Comparison of ENCODE assay signal across 8 mouse cellular contexts in genomic region chr3:100440009-100440408, GRCm38 (mm10). TPM values are rescaled to one million over a fixed set of nuclear protein-coding genes. Genes with fewer than 3 reads are reported as not detected.
DNase-seq lines count a peak whose midpoint lies in the region; ATAC-seq and TF ChIP-seq lines count a peak whose summit lies in the region.

No protein-coding gene starts in this region.

- no peak overlapping the region for H3K4me3 ChIP-seq in hindbrain, embryonic 12.5 days
- no peak overlapping the region for H3K4me3 ChIP-seq in hindbrain, embryonic 10.5 days
- no peak overlapping the region for H3K4me3 ChIP-seq in CH12.LX (replicated peaks in 1 of 3; ENCODE audit: low read depth in 2 of 3, low read length in 2 of 3, poor library complexity in 1 of 3)
- no peak overlapping the region for H3K4me3 ChIP-seq in bone marrow macrophage, adult 2 months (ENCODE audit: insufficient read depth, low read length)
- H3K4me3 ChIP-seq in lung, postnatal 0 days (ENCODE audit: low read depth, low read length) = no peak overlapping the region

- no peak overlapping the region for H3K9ac ChIP-seq in hindbrain, embryonic 12.5 days
- no peak overlapping the region for H3K9ac ChIP-seq in CH12.LX (ENCODE audit: insufficient read depth, low read depth)
- H3K9ac ChIP-seq in lung, postnatal 0 days (replicated peaks; ENCODE audit: low read depth) = no peak overlapping the region

- no peaks in the 10 kb centered on the region for H3K27me3 ChIP-seq in hindbrain, embryonic 12.5 days
- no peaks in the 10 kb centered on the region for H3K27me3 ChIP-seq in hindbrain, embryonic 10.5 days (ENCODE audit: insufficient read depth, poor library complexity, severe bottlenecking)
- no peaks in the 10 kb centered on the region for H3K27me3 ChIP-seq in CH12.LX (replicated peaks)
- no peaks in the 10 kb centered on the region for H3K27me3 ChIP-seq in lung, postnatal 0 days (replicated peaks; ENCODE audit: insufficient read depth, low read length)

- TF ChIP-seq RAD21 in CH12.LX (IDR thresholded peaks at IDR 0.05; ENCODE audit: low read depth, low read length) = no peak

- H3K9me3 ChIP-seq in hindbrain, embryonic 12.5 days (replicated peaks) = no peaks in the 10 kb centered on the region
- no peaks in the 10 kb centered on the region for H3K9me3 ChIP-seq in hindbrain, embryonic 10.5 days
- peaks cover 4% of the 10 kb centered on the region for H3K9me3 ChIP-seq in CH12.LX (replicated peaks; ENCODE audit: low read length)
- H3K9me3 ChIP-seq in lung, postnatal 0 days (ENCODE audit: low read length) = no peaks in the 10 kb centered on the region

- no peaks in the 10 kb centered on the region for H3K79me2 ChIP-seq in CH12.LX (replicated peaks; ENCODE audit: control insufficient read depth, extremely low read depth, insufficient read depth, poor library complexity, severe bottlenecking)

- dilution Hi-C loops in CH12.LX (cut with MboI; ENCODE audit: extremely low pct_ligation_motif_present, extremely low pct_unique_long_range_greater_than_20kb, low sequenced_read_pairs) = no loop called here

- no peak for DNase-seq in hindbrain, embryonic 10.5 days (ENCODE audit: low spot score)
- DNase-seq in CH12.LX (ENCODE audit: extremely low read depth) = no peak
- peak; percentile 40 for DNase-seq in lung, postnatal 0 days (ENCODE audit: low spot score)
- no peak for DNase-seq in urinary bladder, adult 18-20 months (ENCODE audit: low spot score in 2 of 2)
- DNase-seq in right cerebral cortex, postnatal 25 days = no peak

- H3K4me1 ChIP-seq in hindbrain, embryonic 12.5 days = no peaks in the 10 kb centered on the region
- H3K4me1 ChIP-seq in hindbrain, embryonic 10.5 days (replicated peaks) = no peaks in the 10 kb centered on the region
- peaks cover 61 to 85% of the 10 kb centered on the region in 2 experiments for H3K4me1 ChIP-seq in CH12.LX (ENCODE audit: control insufficient read depth in 1 of 2, insufficient read depth in 2 of 2)
- H3K4me1 ChIP-seq in bone marrow macrophage, adult 2 months (ENCODE audit: control insufficient read depth, insufficient read depth, low read length) = peaks cover 53% of the 10 kb centered on the region
- H3K4me1 ChIP-seq in lung, postnatal 0 days (ENCODE audit: insufficient read depth, low read depth, low read length) = no peaks in the 10 kb centered on the region

- TF ChIP-seq EP300 in CH12.LX (IDR thresholded peaks at IDR 0.05; ENCODE audit: low read length) = no peak
- TF ChIP-seq EP300 in lung, postnatal 0 days (IDR thresholded peaks at IDR 0.05) = no peak

- WGBS in hindbrain, embryonic 12.5 days = 68% methylated on average over 6 of the region's 6 CpGs
- WGBS in hindbrain, embryonic 10.5 days = 81% methylated on average over 6 of the region's 6 CpGs
- 31% methylated on average over 6 of the region's 6 CpGs for WGBS in lung, postnatal 0 days

- no peak for TF ChIP-seq CTCF in CH12.LX (conservative IDR thresholded peaks at IDR 0.05 in 1 of 2, IDR thresholded peaks at IDR 0.05 in 1 of 2; ENCODE audit: low read depth in 2 of 2, low read length in 2 of 2)
- no peak for TF ChIP-seq CTCF in bone marrow macrophage, adult 2 months (IDR thresholded peaks at IDR 0.05; ENCODE audit: low read depth, low read length)
- no peak for TF ChIP-seq CTCF in lung, postnatal 0 days (IDR thresholded peaks at IDR 0.05)

- ATAC-seq in hindbrain, embryonic 12.5 days (ENCODE audit: low FRiP score) = peak; percentile 56; the same call in 1 of the 2 replicates
- ATAC-seq in lung, postnatal 0 days = peak; percentile 43; the same call in 1 of the 2 replicates
- ATAC-seq in inflammation-experienced regulatory T-cells, adult 6 months = no peak

- no peak overlapping the region for H3K4me2 ChIP-seq in hindbrain, embryonic 12.5 days (replicated peaks)
- no peak overlapping the region for H3K4me2 ChIP-seq in CH12.LX (ENCODE audit: insufficient read depth, low read depth, poor library complexity, severe bottlenecking)
- no peak overlapping the region for H3K4me2 ChIP-seq in lung, postnatal 0 days (replicated peaks; ENCODE audit: low read depth, low read length)

- in situ Hi-C loops in CH12.LX (cut with MboI; ENCODE audit: low pct_ligation_motif_present, low pct_unique_long_range_greater_than_20kb, low sequenced_read_pairs) = no loop called here

- TF ChIP-seq POLR2A in CH12.LX (IDR thresholded peaks at IDR 0.05; ENCODE audit: low read depth, low read length) = no peak
- TF ChIP-seq POLR2A in bone marrow macrophage, adult 2 months (IDR thresholded peaks at IDR 0.05; ENCODE audit: borderline replicate concordance, low read depth, low read length) = no peak

- no peaks in the 10 kb centered on the region for H3K36me3 ChIP-seq in hindbrain, embryonic 12.5 days
- no peaks in the 10 kb centered on the region for H3K36me3 ChIP-seq in hindbrain, embryonic 10.5 days
- no peaks in the 10 kb centered on the region for H3K36me3 ChIP-seq in CH12.LX (replicated peaks in 1 of 2; ENCODE audit: control insufficient read depth in 1 of 2, insufficient read depth in 1 of 2, low read length in 1 of 2)
- H3K36me3 ChIP-seq in lung, postnatal 0 days (ENCODE audit: insufficient read depth, low read length) = no peaks in the 10 kb centered on the region

- H3K27ac ChIP-seq in hindbrain, embryonic 12.5 days = no peak overlapping the region
- H3K27ac ChIP-seq in hindbrain, embryonic 10.5 days = no peak overlapping the region
- H3K27ac ChIP-seq in CH12.LX (ENCODE audit: insufficient read depth, low read depth) = peak overlapping the region; percentile 90; the same call in 1 of the 2 replicates
- H3K27ac ChIP-seq in bone marrow macrophage, adult 2 months (ENCODE audit: insufficient read depth, low read depth, low read length) = peak overlapping the region; percentile 7; the same call in 1 of the 2 replicates
- no peak overlapping the region for H3K27ac ChIP-seq in lung, postnatal 0 days (ENCODE audit: low read length)

TF ChIP-seq in CH12.LX, 34 proteins besides CTCF, POLR2A, EP300 and RAD21:
- TF ChIP-seq SMC3 (IDR thresholded peaks at IDR 0.05; ENCODE audit: low read depth, low read length) (no peak), BHLHE40 (IDR thresholded peaks at IDR 0.05; ENCODE audit: low read depth, low read length) (peak; percentile 22; the same call in 1 of the 2 replicates)
TF ChIP-seq in CH12.LX: peak in this region for 1.

RNA-seq across cellular contexts. Expression of gene Tent5c, which starts 49.1 kb away (rescaled TPM):
- 7.2 and 8.6 TPM in 2 replicates for polyA plus RNA-seq in hindbrain, embryonic 12.5 days (2016; fragmentation: Nextera tagmentation; extraction: Ambion mirVana)
- 2.0 and 2.2 TPM in 2 replicates for polyA plus RNA-seq in hindbrain, embryonic 10.5 days (2016; fragmentation: Nextera tagmentation; extraction: Ambion mirVana)
- total RNA-seq in CH12.LX (2012; rRNA removed) (12.3 and 18.6 TPM in 2 replicates), CH12.LX (2014; rRNA removed) (9.5 and 10.6 TPM in 2 replicates)
- polyA plus RNA-seq in CH12.LX (2012; ENCODE audit: insufficient read length, low read depth) = 16.0 and 18.7 TPM in 2 replicates
- polyA plus RNA-seq in bone marrow macrophage, adult 2 months (2012; ENCODE audit: insufficient read depth, insufficient read length, missing spikeins) = 1.3 TPM in 2 replicates
- 11.5 and 14.0 TPM in 2 replicates for polyA plus RNA-seq in lung, postnatal 0 days (2015; fragmentation: Nextera tagmentation; extraction: Ambion mirVana)
- 10 to 100 TPM; 17.9 to 43.9 (median 38.3) TPM for polyA plus RNA-seq in inflammation-experienced regulatory T-cells, adult 6 months (2017; shearing (Covaris generic))

Comparison
In these comparisons a context has a peak if more than half of its experiments do, and no peak if none do; other contexts are left out.
1. H3K27ac ChIP-seq: peak in CH12.LX (single experiment) and bone marrow macrophage, adult 2 months (single experiment); none in hindbrain, embryonic 12.5 days (single experiment), hindbrain, embryonic 10.5 days (single experiment) and lung, postnatal 0 days (single experiment).